Mouse (Mus musculus): ENCODE measurements around the gene Rrp36.

The Rrp36 gene

GRCm38 (mm10) chr17:46645561-46646321 lies 28.4 kb downstream of the Rrp36 start, which contains the start of the genes Klc4 and Mrpl2:
Klc4 (minus strand) TSS chr17:46646022.
Mrpl2 (plus strand) TSS chr17:46646229.
- peak; percentile 99 for DNase-seq

GRCm38 (mm10) chr17:46644916-46645475 lies 29.2 kb downstream of the Rrp36 start:
- DNase-seq, result peak; percentile 88

GRCm38 (mm10) chr17:46644152-46644805 lies 29.9 kb downstream of the Rrp36 start:
- DNase-seq, result no peak

GRCm38 (mm10) chr17:46642060-46642459 lies 32.1 kb downstream of the Rrp36 start:
- no peak for DNase-seq

GRCm38 (mm10) chr17:46639929-46640328 lies 34.2 kb downstream of the Rrp36 start:
- DNase-seq, result no peak

GRCm38 (mm10) chr17:46636831-46637523 lies 37.2 kb downstream of the Rrp36 start:
- peak; percentile 87 for DNase-seq

GRCm38 (mm10) chr17:46629685-46630441 lies 44.3 kb downstream of the Rrp36 start:
- DNase-seq, result peak; percentile 79

- peak; percentile 72 for DNase-seq
Measured at GRCm38 (mm10) chr17:46628791-46629684, 45.1 kb downstream of the Rrp36 start, which contains the start of gene Ptk7. Ptk7 (minus strand) TSS chr17:46629504.

GRCm38 (mm10) chr17:46628471-46628790 lies 45.7 kb downstream of the Rrp36 start:
- DNase-seq, result no peak

GRCm38 (mm10) chr17:46627409-46627808 lies 46.7 kb downstream of the Rrp36 start:
- peak; percentile 37 for DNase-seq

- DNase-seq, result no peak
Measured at GRCm38 (mm10) chr17:46624598-46624997, 49.6 kb downstream of the Rrp36 start.

GRCm38 (mm10) chr17:46623819-46624557 lies 50.2 kb downstream of the Rrp36 start:
- peak; percentile 43 for DNase-seq

- DNase-seq, result peak; percentile 40
Measured at GRCm38 (mm10) chr17:46622269-46622668, 51.9 kb downstream of the Rrp36 start.

GRCm38 (mm10) chr17:46621324-46621723 lies 52.8 kb downstream of the Rrp36 start:
- DNase-seq, result peak; percentile 64

GRCm38 (mm10) chr17:46619683-46620357 lies 54.3 kb downstream of the Rrp36 start:
- no peak for DNase-seq

GRCm38 (mm10) chr17:46618769-46619682 lies 55.1 kb downstream of the Rrp36 start:
- no peak for DNase-seq

GRCm38 (mm10) chr17:46618394-46618768 lies 55.8 kb downstream of the Rrp36 start:
- DNase-seq, result no peak

GRCm38 (mm10) chr17:46617799-46618198 lies 56.4 kb downstream of the Rrp36 start:
- DNase-seq, result no peak

Measured in lung, postnatal 36 days (tissue).